ENCODE assay signal across 10 mouse cellular contexts in genomic region chr5:134544516-134545241, GRCm38 (mm10). TPM values are rescaled to one million over a fixed set of nuclear protein-coding genes. Genes with fewer than 3 reads are reported as not detected.
A peak's percentile ranks its signal among the peaks of the same experiment; 100 is the strongest.
DNase-seq lines count a peak whose midpoint lies in the region; ATAC-seq lines count a peak whose summit lies in the region.
"Had no signal": no experiment of that assay in that cellular context is flagged by ENCODE, and none has a peak within 500 bp of the region (broad histone marks: within the 10 kb centered on the region; RNA-seq: fewer than 3 reads in every experiment).

No protein-coding gene starts in this region.

- H3K36me3 ChIP-seq in intestine, embryonic 14.5 days (ENCODE audit: control insufficient read depth, insufficient read depth, low read length) = no peaks in the 10 kb centered on the region
- H3K36me3 ChIP-seq in intestine, embryonic 16.5 days (ENCODE audit: control insufficient read depth, insufficient read depth, low read length) = no peaks in the 10 kb centered on the region
- H3K36me3 ChIP-seq in hindbrain, embryonic 12.5 days = no peaks in the 10 kb centered on the region
- H3K36me3 ChIP-seq: stomach, embryonic 15.5 days had no signal

- H3K27me3 ChIP-seq in intestine, embryonic 14.5 days (replicated peaks; ENCODE audit: control insufficient read depth, insufficient read depth, low read length) = no peaks in the 10 kb centered on the region
- H3K27me3 ChIP-seq in intestine, embryonic 16.5 days (replicated peaks; ENCODE audit: control insufficient read depth, insufficient read depth, low read length) = no peaks in the 10 kb centered on the region
- H3K27me3 ChIP-seq in hindbrain, embryonic 12.5 days = no peaks in the 10 kb centered on the region
- H3K27me3 ChIP-seq: stomach, embryonic 15.5 days had no signal

- no peaks in the 10 kb centered on the region for H3K9me3 ChIP-seq in intestine, embryonic 14.5 days (ENCODE audit: control insufficient read depth, low read length)
- H3K9me3 ChIP-seq in intestine, embryonic 16.5 days (ENCODE audit: control insufficient read depth, low read length) = no peaks in the 10 kb centered on the region
- H3K9me3 ChIP-seq in hindbrain, embryonic 12.5 days (replicated peaks) = no peaks in the 10 kb centered on the region
- H3K9me3 ChIP-seq: stomach, embryonic 15.5 days had no signal

- intact Hi-C loops in heart, postnatal 36 days (cut with DNase I) = loop anchor here (2.0 kb wide), 1 partner anchor 38 kb away; no protein-coding TSS in a partner anchor

- no peak overlapping the region for H3K27ac ChIP-seq in intestine, embryonic 14.5 days (ENCODE audit: low read depth)
- H3K27ac ChIP-seq in intestine, embryonic 16.5 days (ENCODE audit: low read length) = no peak overlapping the region
- no peak overlapping the region for H3K27ac ChIP-seq in hindbrain, embryonic 12.5 days
- H3K27ac ChIP-seq: stomach, embryonic 15.5 days had no signal

- no peak overlapping the region for H3K4me3 ChIP-seq in intestine, embryonic 14.5 days (ENCODE audit: low read depth, low read length)
- H3K4me3 ChIP-seq in intestine, embryonic 16.5 days (ENCODE audit: low read length) = no peak overlapping the region
- H3K4me3 ChIP-seq in hindbrain, embryonic 12.5 days = no peak overlapping the region
- H3K4me3 ChIP-seq: stomach, embryonic 15.5 days had no signal

- peaks cover 24% of the 10 kb centered on the region for H3K4me1 ChIP-seq in intestine, embryonic 14.5 days (replicated peaks; ENCODE audit: control insufficient read depth, insufficient read depth, low read length)
- peaks cover 45% of the 10 kb centered on the region for H3K4me1 ChIP-seq in intestine, embryonic 16.5 days (ENCODE audit: control insufficient read depth, insufficient read depth, low read length)
- peaks cover 71% of the 10 kb centered on the region for H3K4me1 ChIP-seq in hindbrain, embryonic 12.5 days

- H3K4me2 ChIP-seq in intestine, embryonic 14.5 days (ENCODE audit: low read length) = no peak overlapping the region
- H3K4me2 ChIP-seq in intestine, embryonic 16.5 days (ENCODE audit: low read depth, low read length) = no peak overlapping the region
- H3K4me2 ChIP-seq in hindbrain, embryonic 12.5 days (replicated peaks) = no peak overlapping the region
- H3K4me2 ChIP-seq: stomach, embryonic 15.5 days had no signal

- ATAC-seq in intestine, embryonic 14.5 days (replicated peaks; ENCODE audit: low FRiP score, low TSS enrichment, low read depth) = no peak
- no peak for ATAC-seq in intestine, embryonic 16.5 days
- ATAC-seq in hindbrain, embryonic 12.5 days (ENCODE audit: low FRiP score) = no peak

- DNase-seq in intestine, embryonic 14.5 days (ENCODE audit: low spot score) = peak; percentile 61
- peak; percentile 75 for DNase-seq in ES-CJ7 (ENCODE audit: low read depth, low spot score)
- peak; percentile 87 for DNase-seq in brain, adult 2 months (ENCODE audit: low read depth, low spot score)
- DNase-seq in heart, postnatal 36 days = peak; percentile 40 to 43
- DNase-seq in right cerebral cortex, postnatal 36 days (ENCODE audit: low spot score in 2 of 2) = peak; percentile 53 to 80
- DNase-seq in spleen, postnatal 14 days (ENCODE audit: low spot score in 2 of 2) = no peak

- H3K9ac ChIP-seq in intestine, embryonic 14.5 days (ENCODE audit: low read length) = no peak overlapping the region
- no peak overlapping the region for H3K9ac ChIP-seq in intestine, embryonic 16.5 days (ENCODE audit: low read depth, low read length)
- H3K9ac ChIP-seq in hindbrain, embryonic 12.5 days = no peak overlapping the region
- H3K9ac ChIP-seq: stomach, embryonic 15.5 days had no signal

- 67% methylated on average over 19 of the region's 19 CpGs for WGBS in intestine, embryonic 14.5 days
- WGBS in intestine, embryonic 16.5 days = 68% methylated on average over 19 of the region's 19 CpGs
- WGBS in hindbrain, embryonic 12.5 days = 67% methylated on average over 19 of the region's 19 CpGs

RNA-seq across cellular contexts. Expression of gene Clip2, which starts 7.6 kb away (rescaled TPM):
- 4.7 and 4.8 TPM in 2 replicates for polyA plus RNA-seq in intestine, embryonic 14.5 days (2014; fragmentation: Nextera tagmentation; extraction: Ambion mirVana)
- 3.8 and 4.3 TPM in 2 replicates for polyA plus RNA-seq in intestine, embryonic 16.5 days (2015; fragmentation: Nextera tagmentation; extraction: Ambion mirVana)
- 1 to 10 TPM; 6.4 to 7.5 TPM for total RNA-seq in heart, postnatal 36 days (2021)
- polyA plus RNA-seq in hindbrain, embryonic 12.5 days (2016; fragmentation: Nextera tagmentation; extraction: Ambion mirVana) = 12.6 and 13.0 TPM in 2 replicates

RNA-seq across cellular contexts. Expression of gene Syna, which starts 15.3 kb away (rescaled TPM):
- 0.08 TPM in 1 of 2 replicates, not detected in the other for polyA plus RNA-seq in intestine, embryonic 14.5 days (2014; fragmentation: Nextera tagmentation; extraction: Ambion mirVana)
- not detected in 2 replicates for polyA plus RNA-seq in intestine, embryonic 16.5 days (2015; fragmentation: Nextera tagmentation; extraction: Ambion mirVana)
- total RNA-seq in heart, postnatal 36 days (2021) = not detected
- polyA plus RNA-seq in hindbrain, embryonic 12.5 days (2016; fragmentation: Nextera tagmentation; extraction: Ambion mirVana) = 0.18 and 0.23 TPM in 2 replicates
- total RNA-seq: gastrocnemius, adult 8-10 months had no signal

RNA-seq across cellular contexts. Expression of gene Rfc2, which starts 36.5 kb away (rescaled TPM):
- polyA plus RNA-seq in intestine, embryonic 14.5 days (2014; fragmentation: Nextera tagmentation; extraction: Ambion mirVana) = 298 and 318 TPM in 2 replicates
- 204 and 233 TPM in 2 replicates for polyA plus RNA-seq in intestine, embryonic 16.5 days (2015; fragmentation: Nextera tagmentation; extraction: Ambion mirVana)
- 10 to 100 TPM; 23.4 to 23.9 TPM for total RNA-seq in heart, postnatal 36 days (2021)
- 226 and 228 TPM in 2 replicates for polyA plus RNA-seq in hindbrain, embryonic 12.5 days (2016; fragmentation: Nextera tagmentation; extraction: Ambion mirVana)

Comparison
In these comparisons a context has a peak if more than half of its experiments do, and no peak if none do; other contexts are left out.
1. DNase-seq: peak in intestine, embryonic 14.5 days (single experiment), ES-CJ7 (single experiment), brain, adult 2 months (single experiment), heart, postnatal 36 days (2 of 2) and right cerebral cortex, postnatal 36 days (2 of 2); none in spleen, postnatal 14 days (0 of 2).